Mouse (Mus musculus): ENCODE data around the gene Aqp1. TPM values are rescaled to one million over a fixed set of nuclear protein-coding genes. Genes with fewer than 3 reads are reported as not detected.

The Aqp1 gene
- total and polyA plus RNA-seq, 3 experiments, result not detected

GRCm38 (mm10) chr6:55388546-55389169, 52.4 kb downstream of the Aqp1 start:
- no peak for TF ChIP-seq ETS1 (conservative IDR thresholded peaks at IDR 0.05; ENCODE audit: low read depth, low read length)
- TF ChIP-seq MYC (IDR thresholded peaks at IDR 0.05; ENCODE audit: low read depth, low read length), result no peak
- TF ChIP-seq ZC3H11A (IDR thresholded peaks at IDR 0.05; ENCODE audit: low read depth, low read length), result no peak
- no peak for TF ChIP-seq USF1 (IDR thresholded peaks at IDR 0.05; ENCODE audit: low read depth, low read length)
- TF ChIP-seq BHLHE40 (IDR thresholded peaks at IDR 0.05; ENCODE audit: low read depth, low read length), result no peak
- Histone ChIP-seq H3K4me2 (ENCODE audit: insufficient read depth, low read depth, poor library complexity, severe bottlenecking) (no peak overlapping the region), H3K27ac (ENCODE audit: insufficient read depth, low read depth) (no peak overlapping the region), H3K79me2 (replicated peaks; ENCODE audit: control insufficient read depth, extremely low read depth, insufficient read depth, poor library complexity, severe bottlenecking) (no peaks in the 10 kb centered on the region), H3K4me3 (replicated peaks in 1 of 3; ENCODE audit: low read depth in 2 of 3, low read length in 2 of 3, poor library complexity in 1 of 3) (no peak overlapping the region), H3K9ac (ENCODE audit: insufficient read depth, low read depth) (no peak overlapping the region), H3K36me3 (replicated peaks in 1 of 2; ENCODE audit: control insufficient read depth in 1 of 2, insufficient read depth in 1 of 2, low read length in 1 of 2) (no peaks in the 10 kb centered on the region), H3K4me1 (ENCODE audit: control insufficient read depth in 1 of 2, insufficient read depth in 2 of 2) (peaks cover 0 to 15% of the 10 kb centered on the region in 2 experiments; a peak in 2 of 4 replicates), H3K9me3 (replicated peaks; ENCODE audit: low read length) (no peaks in the 10 kb centered on the region), H3K27me3 (replicated peaks) (peaks cover 57% of the 10 kb centered on the region)
- DNase-seq (ENCODE audit: extremely low read depth), result no peak
- in situ Hi-C loops (cut with MboI; ENCODE audit: low pct_ligation_motif_present, low pct_unique_long_range_greater_than_20kb, low sequenced_read_pairs), result no loop called here
- dilution Hi-C loops (cut with MboI; ENCODE audit: extremely low pct_ligation_motif_present, extremely low pct_unique_long_range_greater_than_20kb, low sequenced_read_pairs), result no loop called here

- in situ Hi-C loops (cut with MboI; ENCODE audit: low pct_ligation_motif_present, low pct_unique_long_range_greater_than_20kb, low sequenced_read_pairs), result no loop called here
- Histone ChIP-seq H3K4me2 (ENCODE audit: insufficient read depth, low read depth, poor library complexity, severe bottlenecking) (no peak overlapping the region), H3K9ac (ENCODE audit: insufficient read depth, low read depth) (no peak overlapping the region), H3K79me2 (replicated peaks; ENCODE audit: control insufficient read depth, extremely low read depth, insufficient read depth, poor library complexity, severe bottlenecking) (no peaks in the 10 kb centered on the region), H3K4me1 (ENCODE audit: control insufficient read depth in 1 of 2, insufficient read depth in 2 of 2) (peaks cover 0 to 17% of the 10 kb centered on the region in 2 experiments; a peak in 2 of 4 replicates), H3K9me3 (replicated peaks; ENCODE audit: low read length) (no peaks in the 10 kb centered on the region), H3K36me3 (replicated peaks in 1 of 2; ENCODE audit: control insufficient read depth in 1 of 2, insufficient read depth in 1 of 2, low read length in 1 of 2) (no peaks in the 10 kb centered on the region), H3K4me3 (replicated peaks in 1 of 3; ENCODE audit: low read depth in 2 of 3, low read length in 2 of 3, poor library complexity in 1 of 3) (no peak overlapping the region), H3K27ac (ENCODE audit: insufficient read depth, low read depth) (no peak overlapping the region), H3K27me3 (replicated peaks) (peaks cover 59% of the 10 kb centered on the region)
- DNase-seq (ENCODE audit: extremely low read depth), result no peak
- TF ChIP-seq NRF1 (IDR thresholded peaks at IDR 0.05; ENCODE audit: low read depth, low read length), result no peak
- no peak for TF ChIP-seq PAX5 (IDR thresholded peaks at IDR 0.05; ENCODE audit: low read length)
- TF ChIP-seq NELFE (IDR thresholded peaks at IDR 0.05; ENCODE audit: low read depth, low read length), result no peak
- TF ChIP-seq ETS1 (conservative IDR thresholded peaks at IDR 0.05; ENCODE audit: low read depth, low read length), result no peak
- no peak for TF ChIP-seq MEF2A (IDR thresholded peaks at IDR 0.05; ENCODE audit: borderline replicate concordance, low read depth, low read length)
- no peak for TF ChIP-seq MYC (IDR thresholded peaks at IDR 0.05; ENCODE audit: low read depth, low read length)
- dilution Hi-C loops (cut with MboI; ENCODE audit: extremely low pct_ligation_motif_present, extremely low pct_unique_long_range_greater_than_20kb, low sequenced_read_pairs), result no loop called here
These were observed 53.1 kb downstream of the Aqp1 start for GRCm38 (mm10) chr6:55389321-55389720.

GRCm38 (mm10) chr6:55391814-55392213, 55.6 kb downstream of the Aqp1 start:
- Histone ChIP-seq H3K4me2 (ENCODE audit: insufficient read depth, low read depth, poor library complexity, severe bottlenecking) (no peak overlapping the region), H3K9me3 (replicated peaks; ENCODE audit: low read length) (no peaks in the 10 kb centered on the region), H3K27ac (ENCODE audit: insufficient read depth, low read depth) (no peak overlapping the region), H3K36me3 (replicated peaks in 1 of 2; ENCODE audit: control insufficient read depth in 1 of 2, insufficient read depth in 1 of 2, low read length in 1 of 2) (no peaks in the 10 kb centered on the region), H3K79me2 (replicated peaks; ENCODE audit: control insufficient read depth, extremely low read depth, insufficient read depth, poor library complexity, severe bottlenecking) (no peaks in the 10 kb centered on the region), H3K4me1 (ENCODE audit: control insufficient read depth in 1 of 2, insufficient read depth in 2 of 2) (peaks cover 0 to 17% of the 10 kb centered on the region in 2 experiments; a peak in 2 of 4 replicates), H3K9ac (ENCODE audit: insufficient read depth, low read depth) (no peak overlapping the region), H3K27me3 (replicated peaks) (peaks cover 71% of the 10 kb centered on the region), H3K4me3 (replicated peaks in 1 of 3; ENCODE audit: low read depth in 2 of 3, low read length in 2 of 3, poor library complexity in 1 of 3) (no peak overlapping the region)
- TF ChIP-seq NELFE (IDR thresholded peaks at IDR 0.05; ENCODE audit: low read depth, low read length) (no peak), ELF1 (IDR thresholded peaks at IDR 0.05; ENCODE audit: low read depth, low read length) (no peak), ETS1 (conservative IDR thresholded peaks at IDR 0.05; ENCODE audit: low read depth, low read length) (no peak), ZKSCAN1 (IDR thresholded peaks at IDR 0.05; ENCODE audit: borderline replicate concordance, low read depth, low read length) (no peak), CTCF (conservative IDR thresholded peaks at IDR 0.05 in 1 of 2, IDR thresholded peaks at IDR 0.05 in 1 of 2; ENCODE audit: low read depth in 2 of 2, low read length in 2 of 2) (no peak), SMC3 (IDR thresholded peaks at IDR 0.05; ENCODE audit: low read depth, low read length) (no peak), IRF4 (IDR thresholded peaks at IDR 0.05; ENCODE audit: low read depth, low read length) (no peak), BHLHE40 (IDR thresholded peaks at IDR 0.05; ENCODE audit: low read depth, low read length) (no peak), CHD1 (IDR thresholded peaks at IDR 0.05; ENCODE audit: low read depth, low read length) (no peak), ZC3H11A (IDR thresholded peaks at IDR 0.05; ENCODE audit: low read depth, low read length) (no peak)
- dilution Hi-C loops (cut with MboI; ENCODE audit: extremely low pct_ligation_motif_present, extremely low pct_unique_long_range_greater_than_20kb, low sequenced_read_pairs) (no loop called here), in situ Hi-C loops (cut with MboI; ENCODE audit: low pct_ligation_motif_present, low pct_unique_long_range_greater_than_20kb, low sequenced_read_pairs) (loop anchor here (5.0 kb wide), 1 partner anchor 120 kb away; no protein-coding TSS in a partner anchor)
- DNase-seq (ENCODE audit: extremely low read depth), result no peak

Measured in CH12.LX (cell line).